Mouse (Mus musculus) G1E (cell line): ENCODE measurements at regions not wholly inside any gene's neighbourhood (a gene's known extent, or its start where the extent isn't known, plus 50 kb on each side); places are given as distances from the start of the nearest gene placed in this dataset.

ENCODE experiments used
- ATAC-seq: 2 replicates; pipeline ENCODE4 v1.8.0; 2016; ENCODE audit warnings: mild to moderate bottlenecking; ENCODE audit not compliant: insufficient number of reproducible peaks, poor library complexity, low FRiP score, severe bottlenecking; ENCODE audit errors: extremely low read depth
- DNase-seq: peaks from one replicate; pipeline ENCODE4 v3.0.0; 2012; ENCODE audit warnings: low spot score
- H3K27me3 ChIP-seq: 2 replicates; pipeline ENCODE4 v1.6.1; 2012; ENCODE audit warnings: mild to moderate bottlenecking, low read length, inconsistent platforms; ENCODE audit not compliant: insufficient read depth
- H3K36me3 ChIP-seq: replicated peaks from 2 replicates; pipeline ENCODE3; 2012; ENCODE audit warnings: mild to moderate bottlenecking, inconsistent platforms
- H3K4me1 ChIP-seq: 2 replicates; pipeline ENCODE4 v1.6.1; 2012; ENCODE audit warnings: low read depth, low read length, inconsistent platforms, mixed read lengths; ENCODE audit not compliant: insufficient read depth
- H3K4me3 ChIP-seq: 2 replicates; pipeline ENCODE4 v1.5.1; 2012; ENCODE audit warnings: low read depth, mild to moderate bottlenecking, inconsistent platforms, low read length, moderate library complexity, mixed read lengths
- H3K9me3 ChIP-seq: replicated peaks from 2 replicates; pipeline ENCODE4 v1.6.1; 2012; ENCODE audit warnings: inconsistent platforms
- CTCF ChIP-seq: IDR thresholded peaks from 2 replicates; pipeline ENCODE4 v1.5.1; 2012; ENCODE audit warnings: low read depth, low read length, inconsistent platforms, mixed read lengths
- GATA1 ChIP-seq: IDR thresholded peaks from 2 replicates; pipeline ENCODE4 v1.6.1; 2012; ENCODE audit warnings: borderline replicate concordance, low read length, inconsistent platforms, mixed read lengths
- GATA2 ChIP-seq: IDR thresholded peaks from 2 replicates; pipeline ENCODE4 v1.6.1; 2012; ENCODE audit warnings: low read depth, low read length, inconsistent platforms, borderline replicate concordance
- POLR2AphosphoS5 ChIP-seq: IDR thresholded peaks from 2 replicates; pipeline ENCODE4 v1.6.1; 2012; ENCODE audit warnings: low read depth, low read length, inconsistent platforms; ENCODE audit not compliant: insufficient replicate concordance
- TAL1 ChIP-seq: conservative IDR thresholded peaks from 2 replicates; pipeline ENCODE4 v1.6.1; 2012; ENCODE audit warnings: low read depth, low read length, inconsistent platforms, mixed read lengths

- H3K9me3 ChIP-seq, result peaks cover 51% of the 10 kb centered on the region
- H3K27me3 ChIP-seq, result no peaks in the 10 kb centered on the region
- no peaks in the 10 kb centered on the region for H3K36me3 ChIP-seq
- no peak for DNase-seq
- TF ChIP-seq GATA1 (no peak), TAL1 (no peak), POLR2AphosphoS5 (no peak), GATA2 (no peak), CTCF (no peak)
- ATAC-seq, result no peak
- no peak overlapping the region for H3K4me3 ChIP-seq
- H3K4me1 ChIP-seq, result no peaks in the 10 kb centered on the region
Measured at GRCm38 (mm10) chr17:44443460-44443859, 255.1 kb downstream of the Clic5 start.

- no peaks in the 10 kb centered on the region for H3K27me3 ChIP-seq
- peaks cover 54% of the 10 kb centered on the region for H3K9me3 ChIP-seq
- H3K36me3 ChIP-seq, result no peaks in the 10 kb centered on the region
- H3K4me3 ChIP-seq, result no peak overlapping the region
- ATAC-seq (no peak), DNase-seq (no peak)
- TF ChIP-seq TAL1, result no peak
- no peak for TF ChIP-seq GATA2
- TF ChIP-seq GATA1, result no peak
- no peak for TF ChIP-seq CTCF
- no peak for TF ChIP-seq POLR2AphosphoS5
- H3K4me1 ChIP-seq, result no peaks in the 10 kb centered on the region
Measured at GRCm38 (mm10) chr17:44445361-44445760, 257.0 kb downstream of the Clic5 start.
